Mouse (Mus musculus): ENCODE measurements around the gene Rac2. TPM values are rescaled to one million over a fixed set of nuclear protein-coding genes. Genes with fewer than 3 reads are reported as not detected.

The Rac2 gene
- polyA plus RNA-seq, 1 experiment = not detected

- H3K27ac ChIP-seq (ENCODE audit: insufficient read depth, low read depth, low read length) = no peak overlapping the region
- WGBS = 78% methylated on average over 10 of the region's 10 CpGs
- peaks cover 46% of the 10 kb centered on the region for H3K4me1 ChIP-seq (ENCODE audit: control insufficient read depth, insufficient read depth, low read length)
- H3K4me3 ChIP-seq (ENCODE audit: insufficient read depth, low read depth, low read length) = no peak overlapping the region
- TF ChIP-seq POLR2A (IDR thresholded peaks at IDR 0.05; ENCODE audit: insufficient read depth, low read depth, low read length) (no peak), CTCF (IDR thresholded peaks at IDR 0.05; ENCODE audit: insufficient read depth, low read depth, low read length) (no peak)
Measured at GRCm38 (mm10) chr15:78532566-78533345, 39.8 kb downstream of the Rac2 start.

- Histone ChIP-seq H3K4me3 (ENCODE audit: insufficient read depth, low read depth, low read length) (peak overlapping the region; percentile 31), H3K27ac (ENCODE audit: insufficient read depth, low read depth, low read length) (peak overlapping the region; percentile 92), H3K4me1 (ENCODE audit: control insufficient read depth, insufficient read depth, low read length) (peaks cover 44% of the 10 kb centered on the region)
- under 1% methylated on average over 25 of the region's 25 CpGs for WGBS
- TF ChIP-seq POLR2A (IDR thresholded peaks at IDR 0.05; ENCODE audit: insufficient read depth, low read depth, low read length) (no peak), CTCF (IDR thresholded peaks at IDR 0.05; ENCODE audit: insufficient read depth, low read depth, low read length) (peak; percentile 81; the same call in 1 of the 2 replicates)
Measured at GRCm38 (mm10) chr15:78531901-78532469, 40.6 kb downstream of the Rac2 start.

GRCm38 (mm10) chr15:78531451-78531720 lies 41.2 kb downstream of the Rac2 start:
- 71% methylated on average over 4 of the region's 4 CpGs for WGBS
- Histone ChIP-seq H3K27ac (ENCODE audit: insufficient read depth, low read depth, low read length) (peak overlapping the region; percentile 92), H3K4me1 (ENCODE audit: control insufficient read depth, insufficient read depth, low read length) (peaks cover 42% of the 10 kb centered on the region), H3K4me3 (ENCODE audit: insufficient read depth, low read depth, low read length) (no peak overlapping the region)
- TF ChIP-seq CTCF (IDR thresholded peaks at IDR 0.05; ENCODE audit: insufficient read depth, low read depth, low read length) = no peak
- TF ChIP-seq POLR2A (IDR thresholded peaks at IDR 0.05; ENCODE audit: insufficient read depth, low read depth, low read length) = no peak

GRCm38 (mm10) chr15:78530671-78531450 lies 41.7 kb downstream of the Rac2 start, which contains the start of gene C1qtnf6:
TSS of gene C1qtnf6 (minus strand) at chr15:78531416.
- Histone ChIP-seq H3K4me3 (ENCODE audit: insufficient read depth, low read depth, low read length) (peak within 1 kb of the TSS; percentile 31), H3K27ac (ENCODE audit: insufficient read depth, low read depth, low read length) (peak within 1 kb of the TSS; percentile 92), H3K4me1 (ENCODE audit: control insufficient read depth, insufficient read depth, low read length) (peaks cover 37% of the 10 kb centered on the region)
- WGBS = 58% methylated on average over 17 of the region's 17 CpGs
- TF ChIP-seq CTCF (IDR thresholded peaks at IDR 0.05; ENCODE audit: insufficient read depth, low read depth, low read length) = no peak
- no peak for TF ChIP-seq POLR2A (IDR thresholded peaks at IDR 0.05; ENCODE audit: insufficient read depth, low read depth, low read length)

GRCm38 (mm10) chr15:78530141-78530540 lies 42.4 kb downstream of the Rac2 start:
- Histone ChIP-seq H3K27ac (ENCODE audit: insufficient read depth, low read depth, low read length) (0 out of 2 replicates have a peak overlapping the region, but pooled peaks have one; percentile 92), H3K4me3 (ENCODE audit: insufficient read depth, low read depth, low read length) (no peak overlapping the region), H3K4me1 (ENCODE audit: control insufficient read depth, insufficient read depth, low read length) (peaks cover 30% of the 10 kb centered on the region)
- TF ChIP-seq POLR2A (IDR thresholded peaks at IDR 0.05; ENCODE audit: insufficient read depth, low read depth, low read length) = no peak
- 87% methylated on average over 3 of the region's 3 CpGs for WGBS

GRCm38 (mm10) chr15:78529428-78529990 lies 43.1 kb downstream of the Rac2 start:
- TF ChIP-seq POLR2A (IDR thresholded peaks at IDR 0.05; ENCODE audit: insufficient read depth, low read depth, low read length) (no peak), CTCF (IDR thresholded peaks at IDR 0.05; ENCODE audit: insufficient read depth, low read depth, low read length) (no peak)
- peaks cover 30% of the 10 kb centered on the region for H3K4me1 ChIP-seq (ENCODE audit: control insufficient read depth, insufficient read depth, low read length)
- 7% methylated on average over 15 of the region's 15 CpGs for WGBS
- peak overlapping the region; percentile 37 for H3K4me3 ChIP-seq (ENCODE audit: insufficient read depth, low read depth, low read length)
- no peak overlapping the region for H3K27ac ChIP-seq (ENCODE audit: insufficient read depth, low read depth, low read length)

- TF ChIP-seq POLR2A (IDR thresholded peaks at IDR 0.05; ENCODE audit: insufficient read depth, low read depth, low read length) = no peak
- TF ChIP-seq CTCF (IDR thresholded peaks at IDR 0.05; ENCODE audit: insufficient read depth, low read depth, low read length) = no peak
- 43% methylated on average over 11 of the region's 11 CpGs for WGBS
- Histone ChIP-seq H3K4me1 (ENCODE audit: control insufficient read depth, insufficient read depth, low read length) (peaks cover 30% of the 10 kb centered on the region), H3K4me3 (ENCODE audit: insufficient read depth, low read depth, low read length) (peak overlapping the region; percentile 37), H3K27ac (ENCODE audit: insufficient read depth, low read depth, low read length) (no peak overlapping the region)
Measured at GRCm38 (mm10) chr15:78528726-78529411, 43.7 kb downstream of the Rac2 start.

GRCm38 (mm10) chr15:78527973-78528372 lies 44.6 kb downstream of the Rac2 start:
- Histone ChIP-seq H3K27ac (ENCODE audit: insufficient read depth, low read depth, low read length) (no peak overlapping the region), H3K4me1 (ENCODE audit: control insufficient read depth, insufficient read depth, low read length) (peaks cover 30% of the 10 kb centered on the region), H3K4me3 (ENCODE audit: insufficient read depth, low read depth, low read length) (no peak overlapping the region)
- TF ChIP-seq POLR2A (IDR thresholded peaks at IDR 0.05; ENCODE audit: insufficient read depth, low read depth, low read length) = no peak
- WGBS = 77% methylated on average over 7 of the region's 7 CpGs
